Mouse (Mus musculus) brain, embryonic 14.5 days (tissue): ENCODE measurements at regions not wholly inside any gene's neighbourhood (a gene's known extent, or its start where the extent isn't known, plus 50 kb on each side); places are given as distances from the start of the nearest gene placed in this dataset.

ENCODE experiments used
- CTCF ChIP-seq: fragments of 200-500 bp; IDR thresholded peaks from 2 replicates; pipeline ENCODE4 v1.5.1; 2012; ENCODE audit warnings: inconsistent platforms, mild to moderate bottlenecking, moderate library complexity, borderline replicate concordance; ENCODE audit not compliant: insufficient read depth, insufficient read length; ENCODE audit errors: extremely low read depth
- POLR2A ChIP-seq: fragments of 200-500 bp; IDR thresholded peaks from 2 replicates; pipeline ENCODE4 v1.6.1; 2012; ENCODE audit warnings: mild to moderate bottlenecking, inconsistent platforms, borderline replicate concordance; ENCODE audit not compliant: poor library complexity, insufficient read depth, insufficient read length, severe bottlenecking; ENCODE audit errors: extremely low read depth

DNA sequence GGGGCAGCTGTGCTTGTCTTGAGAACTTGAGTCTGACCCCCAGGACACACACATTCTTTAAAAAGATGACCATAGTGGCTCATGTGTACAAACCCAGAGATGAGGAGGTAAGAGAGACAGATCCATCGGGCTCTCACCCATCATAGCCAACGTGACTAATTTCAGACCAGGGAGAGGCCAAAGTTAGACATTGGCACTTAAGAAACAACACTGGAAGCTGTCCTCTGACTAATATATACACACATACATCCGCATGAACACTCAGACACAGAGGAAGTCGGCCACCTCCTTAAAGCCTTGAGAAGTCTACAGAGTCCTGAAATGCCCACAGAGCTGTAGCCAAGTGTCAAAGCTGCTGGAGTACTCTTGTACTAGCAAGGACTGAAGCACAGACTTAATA is 74.4 kb upstream of the Phlpp1 start:
- TF ChIP-seq CTCF (no peak), POLR2A (no peak)
